Mouse (Mus musculus) cerebellum, adult 2 months (tissue): ENCODE measurements at regions not wholly inside any gene's neighbourhood (a gene's known extent, or its start where the extent isn't known, plus 50 kb on each side); places are given as distances from the start of the nearest gene placed in this dataset.

Experiments used
- DNase-seq, 2 experiments: peaks; one replicate each; pipeline ENCODE4 v3.0.0; 2021
- H3K27ac ChIP-seq: fragments of 200-500 bp; 2 replicates; pipeline ENCODE4 v1.5.1; 2012; ENCODE audit warnings: low read length, control low read depth, inconsistent platforms; ENCODE audit not compliant: insufficient read depth
- H3K27me3 ChIP-seq: fragments of 200-500 bp; 2 replicates; pipeline ENCODE4 v1.6.1; 2012; ENCODE audit warnings: inconsistent platforms, mild to moderate bottlenecking, low read length, moderate library complexity; ENCODE audit not compliant: control insufficient read depth, insufficient read depth
- H3K4me1 ChIP-seq: fragments of 200-500 bp; 2 replicates; pipeline ENCODE4 v1.6.1; 2011; ENCODE audit warnings: low read length; ENCODE audit not compliant: control insufficient read depth, insufficient read depth
- H3K4me3 ChIP-seq: fragments of 200-500 bp; replicated peaks from 2 replicates; pipeline ENCODE3; 2011; ENCODE audit warnings: mild to moderate bottlenecking, low read depth, low read length, control low read depth; ENCODE audit not compliant: insufficient read depth
- CTCF ChIP-seq: fragments of 200-500 bp; IDR thresholded peaks from 2 replicates; pipeline ENCODE4 v1.5.1; 2011; ENCODE audit warnings: low read depth, mild to moderate bottlenecking, control low read depth, low read length, moderate library complexity, borderline replicate concordance; ENCODE audit not compliant: insufficient read depth
- POLR2A ChIP-seq: fragments of 200-500 bp; IDR thresholded peaks from 2 replicates; pipeline ENCODE4 v1.6.1; 2011; ENCODE audit warnings: low read length, control low read depth, borderline replicate concordance; ENCODE audit not compliant: insufficient read depth
- WGBS: fragments of 180-500 bp; shearing (Covaris S2); methylation state at CpG from one replicate; pipeline ENCODE4 v1.1.7; 2018; 5-methylcytosine and 5-hydroxymethylcytosine counted together

DNA sequence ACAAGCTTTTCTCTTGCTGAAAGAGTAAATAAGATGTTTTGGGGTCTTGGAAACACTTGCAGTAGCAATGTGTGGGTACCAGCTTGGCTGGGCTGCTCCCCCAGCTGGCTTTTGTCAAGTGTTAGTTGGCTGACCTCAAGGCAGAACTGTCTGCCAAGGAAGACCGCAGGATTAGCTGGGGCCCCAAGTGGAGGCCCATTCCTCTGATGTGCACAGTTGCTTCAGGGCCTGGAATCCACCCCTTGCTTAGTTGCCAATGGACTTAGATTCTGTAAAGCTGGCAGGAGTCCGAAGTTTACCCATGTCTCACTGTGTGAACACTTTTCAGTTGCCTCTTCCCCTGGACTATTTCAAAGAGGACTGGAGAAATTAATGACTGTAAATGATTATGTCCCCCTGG lies 57.8 kb upstream of the Rmdn2 start:
- WGBS = 14% methylated on average over 2 of the region's 2 CpGs
- Histone ChIP-seq H3K27ac (no peak overlapping the region), H3K27me3 (no peaks in the 10 kb centered on the region), H3K4me1 (no peaks in the 10 kb centered on the region), H3K4me3 (no peak overlapping the region)
- no peak for TF ChIP-seq CTCF
- no peak for TF ChIP-seq POLR2A
- no peak for DNase-seq

DNA sequence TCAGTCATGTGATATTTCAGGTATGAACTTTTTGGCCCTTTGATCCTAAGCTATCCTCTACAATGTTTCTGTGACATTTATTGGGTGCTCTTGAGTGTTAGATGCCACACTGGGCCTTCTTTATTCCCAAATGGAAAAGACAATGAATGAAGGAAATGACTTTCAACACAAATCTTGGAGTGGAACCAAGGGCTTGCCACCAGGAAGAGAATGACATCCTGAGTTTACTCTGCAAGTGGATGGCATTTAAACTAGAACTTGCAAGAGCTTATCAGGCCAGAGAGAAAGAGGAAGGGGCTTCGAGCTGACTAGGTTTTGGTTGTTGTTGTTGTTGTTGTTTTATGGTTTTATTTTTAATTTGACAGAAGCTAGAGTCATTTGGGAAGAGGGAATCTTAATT lies 56.1 kb upstream of the Rmdn2 start:
- Histone ChIP-seq H3K27me3 (no peaks in the 10 kb centered on the region), H3K4me1 (no peaks in the 10 kb centered on the region), H3K4me3 (no peak overlapping the region), H3K27ac (no peak overlapping the region)
- TF ChIP-seq CTCF (no peak), POLR2A (no peak)
- no peak for DNase-seq
- 80% methylated on average over 1 of the region's 1 CpGs for WGBS
